Mouse (Mus musculus) CD4-positive naive resting alpha-beta T cell, adult 57 days (primary cell): ENCODE results near the gene Spata16. TPM values are rescaled to one million over a fixed set of nuclear protein-coding genes. Genes with fewer than 3 reads are reported as not detected.

Experiments used
- total RNA-seq: library from RNA; stranded (reverse); gene quantifications from one replicate; pipeline ENCODE4 v1.2.4, GENCODE M21; 2023

Spata16 gene
- not detected for total RNA-seq

DNA sequence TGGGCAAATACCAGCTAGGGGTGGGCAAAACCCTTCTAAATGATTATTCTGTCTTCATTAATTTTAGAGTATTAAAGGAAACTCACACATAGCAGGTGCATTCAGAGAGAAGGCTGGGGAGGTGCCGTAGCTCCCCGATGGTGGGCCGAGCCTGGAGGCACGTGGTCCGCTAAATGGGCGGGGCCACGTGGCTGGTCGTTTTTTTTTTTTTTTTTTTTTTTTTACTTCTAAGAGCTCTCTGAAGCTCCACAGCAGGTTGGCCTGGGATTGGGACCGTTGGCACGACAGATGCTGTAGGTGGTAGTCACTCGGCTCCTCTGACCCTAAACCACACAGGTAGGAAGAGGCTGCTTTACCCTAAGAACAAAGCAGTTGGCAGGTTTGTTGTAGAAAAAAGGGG is at the start of gene Spata16:
Gene Spata16, plus strand, starts transcription at position 219 of the 400 bp plus-strand sequence.

